Mouse (Mus musculus) lung, postnatal 36 days (tissue): ENCODE measurements around the gene Med24.
"Not testable (repeated sequence)": the region's sequence is repeated elsewhere in the genome, so short reads cannot be mapped to it uniquely, and the experiment has no call there.

Source experiments
- DNase-seq: peaks from one replicate; pipeline ENCODE4 v3.0.0; 2022; ENCODE audit warnings: mixed read lengths

Gene Med24

DNA sequence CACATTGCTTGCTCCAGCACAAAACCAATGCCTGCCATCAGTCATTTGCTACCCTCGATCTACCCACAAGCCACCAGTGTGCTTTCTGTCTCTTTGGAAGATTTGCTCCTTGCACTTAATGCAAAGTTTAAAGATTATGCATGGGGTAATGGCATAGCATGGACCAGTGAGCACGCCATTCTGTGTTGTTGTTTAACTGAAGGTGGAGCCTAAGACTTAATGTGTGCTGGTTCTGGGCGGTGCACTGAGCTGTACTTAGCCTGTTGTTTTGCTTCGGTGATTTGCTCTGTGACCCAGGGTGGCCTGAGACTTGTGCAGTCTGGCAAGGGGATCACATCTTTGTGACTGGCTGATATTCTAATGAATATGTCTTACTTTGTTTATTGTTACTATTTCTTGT, 42.3 kb downstream of the Med24 start:
- DNase-seq: no peak

DNA sequence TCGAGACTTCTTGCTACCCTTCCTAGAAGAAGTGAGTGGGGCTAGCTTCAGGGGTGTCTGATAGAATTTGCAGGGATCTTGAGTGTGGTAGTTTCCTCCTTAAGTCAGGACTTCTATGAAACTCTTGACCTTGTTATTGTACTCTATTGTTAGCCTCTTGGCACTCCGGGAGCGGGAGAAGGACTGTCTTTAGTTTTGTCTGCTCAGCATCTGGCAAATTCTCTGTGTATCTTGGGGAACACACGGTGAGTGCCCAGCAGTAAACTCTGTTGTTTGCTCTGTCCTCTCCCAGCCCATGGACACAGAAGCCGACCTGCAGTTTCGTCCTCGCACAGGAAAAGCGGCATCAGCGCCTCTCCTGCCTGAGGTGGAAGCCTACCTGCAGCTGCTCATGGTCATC, 43.6 kb downstream of the Med24 start:
- DNase-seq: no peak

DNA sequence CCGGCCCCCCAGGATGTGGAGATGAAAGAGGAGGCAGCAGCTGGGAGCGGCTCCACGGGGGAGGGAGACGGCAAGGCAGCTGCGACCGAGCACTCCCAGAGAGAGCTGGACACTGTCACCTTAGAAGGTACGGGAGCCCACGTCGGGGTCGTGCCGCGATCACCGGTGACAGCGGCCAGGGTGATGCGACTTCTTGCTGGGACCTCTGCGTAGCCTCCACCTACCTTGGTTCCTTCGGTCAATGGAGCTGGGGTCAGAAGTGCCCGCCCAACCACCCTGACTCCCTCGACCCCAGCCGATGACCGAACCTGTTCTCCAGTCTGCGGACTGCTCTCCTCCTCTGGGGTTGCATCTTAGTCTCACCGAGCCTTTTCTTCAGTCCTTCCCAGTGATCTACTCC, 46.4 kb downstream of the Med24 start:
- no peak for DNase-seq

DNA sequence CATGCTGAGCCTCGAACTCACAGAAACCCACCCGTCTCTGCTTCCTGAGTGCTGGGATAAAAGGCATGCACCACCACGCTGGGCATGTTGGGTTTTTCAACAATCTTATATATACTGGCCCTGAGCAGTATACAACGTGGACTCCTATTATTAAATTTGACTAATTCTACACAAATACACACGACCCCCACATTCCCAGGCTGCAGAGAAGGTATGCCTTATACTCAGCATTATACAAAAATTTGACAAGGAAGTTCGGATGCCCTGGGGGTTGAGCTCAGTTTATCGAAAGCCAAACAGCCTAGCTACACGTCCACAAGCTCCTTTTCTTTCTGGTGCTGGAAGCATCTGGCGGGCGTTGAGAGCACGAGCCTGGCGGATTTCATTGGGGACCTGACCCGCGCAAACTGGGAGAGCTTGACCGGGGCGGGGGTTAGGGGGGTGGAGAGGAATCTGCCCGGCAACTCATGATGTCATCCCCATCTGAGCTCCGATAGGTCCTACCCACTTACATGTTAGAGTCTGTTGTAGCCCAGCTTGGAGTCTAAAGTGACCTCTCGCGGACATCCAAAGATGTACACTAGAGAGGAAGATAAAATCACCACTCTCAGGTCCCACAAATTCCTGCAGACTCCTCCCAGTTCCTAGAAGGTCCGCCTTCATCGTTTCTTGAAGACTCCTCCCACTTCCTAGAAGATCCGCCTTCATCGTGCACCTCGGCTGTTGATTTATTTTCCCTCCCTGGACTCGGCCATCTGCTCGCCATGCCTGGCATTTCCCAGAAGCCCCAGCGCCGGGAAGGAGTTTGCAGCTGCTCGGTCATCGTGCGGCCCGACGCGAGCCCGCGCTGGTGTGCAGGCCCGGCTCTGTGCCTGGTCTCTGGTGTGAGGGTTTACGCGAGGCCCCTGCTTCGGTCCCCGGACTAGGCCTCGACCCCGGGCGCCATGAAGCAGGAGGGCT, 47.2 kb downstream of the Med24 start, which contains the start of gene Psmd3:
Gene Psmd3, plus strand, starts transcription at position 769 of the 960 bp plus-strand sequence.
- DNase-seq: peak; percentile 97

DNA sequence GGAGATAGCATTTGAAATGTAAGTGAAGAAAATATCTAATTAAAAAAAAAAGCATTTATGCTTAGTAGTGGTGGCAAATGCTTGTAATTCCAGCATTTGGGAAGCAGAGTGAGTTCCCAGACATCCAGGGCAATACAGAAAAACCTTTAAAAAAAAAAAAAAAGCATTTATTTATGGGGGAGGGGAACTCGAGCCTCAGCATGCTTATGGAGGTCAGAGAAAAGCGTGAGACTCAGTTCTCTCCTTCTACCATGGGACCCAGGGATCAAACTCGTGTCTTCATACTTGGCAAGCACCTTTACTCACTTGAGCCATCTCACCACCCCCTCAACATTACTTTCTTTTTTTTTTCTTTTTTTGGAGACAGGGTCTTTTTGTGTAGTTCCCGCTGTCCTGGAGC, 48.0 kb downstream of the Med24 start:
- no peak for DNase-seq

DNA sequence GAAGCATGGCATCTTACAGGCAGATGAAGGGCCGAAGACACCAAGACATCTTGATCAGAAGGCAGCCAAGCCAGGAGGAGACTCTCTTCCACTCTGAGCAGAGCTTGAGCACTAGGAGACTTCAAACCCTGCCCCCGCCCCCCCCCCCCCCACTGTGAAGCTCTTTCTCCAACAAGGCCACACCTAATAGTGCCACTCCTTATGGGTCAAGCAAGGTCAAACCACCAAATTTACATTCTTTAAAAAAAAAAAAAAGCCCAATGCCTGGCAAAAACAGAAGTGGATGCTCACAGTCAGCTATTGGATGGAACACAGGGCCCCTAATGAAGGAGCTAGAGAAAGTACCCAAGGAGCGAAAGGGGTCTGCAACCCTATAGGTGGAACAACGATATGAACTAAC, 48.6 kb downstream of the Med24 start:
- not testable (repeated sequence) for DNase-seq

DNA sequence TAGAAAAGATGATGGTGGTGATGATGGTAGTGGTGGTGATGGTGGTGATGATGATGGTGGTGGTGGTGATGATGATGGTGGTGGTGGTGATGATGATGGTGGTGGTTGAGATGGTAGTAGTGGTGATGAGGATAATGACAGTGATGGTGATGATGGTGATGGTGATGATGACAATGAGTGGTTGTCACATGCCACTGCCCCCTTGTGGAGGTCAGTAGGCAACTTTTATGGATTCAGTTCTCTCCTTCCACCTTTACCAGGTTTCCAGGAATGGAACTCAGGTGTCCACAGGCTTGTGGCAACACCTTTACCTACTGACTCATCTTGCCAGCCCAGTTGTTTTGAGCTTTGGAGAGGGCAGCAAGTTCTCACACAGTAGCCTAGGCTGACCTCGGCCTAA, 49.2 kb downstream of the Med24 start:
- no peak for DNase-seq

DNA sequence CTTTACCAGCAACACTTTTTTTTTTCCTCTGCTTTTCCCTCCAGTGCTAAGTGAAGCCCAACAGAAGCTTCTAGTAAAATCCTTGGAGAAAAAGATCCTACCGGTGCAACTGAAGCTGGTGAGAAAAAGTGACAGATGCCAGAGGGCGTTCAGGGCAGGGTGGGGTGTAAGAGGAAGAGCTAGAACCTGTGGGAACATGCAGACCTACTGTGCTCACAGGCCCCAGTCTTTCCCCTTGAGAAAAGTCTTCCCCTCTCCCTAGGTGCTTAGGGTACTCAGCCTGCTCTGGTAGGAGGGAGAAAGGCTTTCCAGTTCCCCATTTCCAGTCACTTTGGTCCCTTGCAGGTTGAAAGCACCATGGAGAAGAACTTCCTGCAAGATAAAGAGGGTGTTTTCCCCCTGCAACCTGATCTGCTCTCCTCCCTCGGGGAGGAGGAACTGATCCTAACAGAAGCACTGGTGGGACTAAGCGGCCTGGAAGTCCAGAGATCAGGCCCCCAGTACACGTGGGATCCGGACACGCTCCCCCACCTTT, 53.3 kb downstream of the Med24 start:
- DNase-seq: no peak

DNA sequence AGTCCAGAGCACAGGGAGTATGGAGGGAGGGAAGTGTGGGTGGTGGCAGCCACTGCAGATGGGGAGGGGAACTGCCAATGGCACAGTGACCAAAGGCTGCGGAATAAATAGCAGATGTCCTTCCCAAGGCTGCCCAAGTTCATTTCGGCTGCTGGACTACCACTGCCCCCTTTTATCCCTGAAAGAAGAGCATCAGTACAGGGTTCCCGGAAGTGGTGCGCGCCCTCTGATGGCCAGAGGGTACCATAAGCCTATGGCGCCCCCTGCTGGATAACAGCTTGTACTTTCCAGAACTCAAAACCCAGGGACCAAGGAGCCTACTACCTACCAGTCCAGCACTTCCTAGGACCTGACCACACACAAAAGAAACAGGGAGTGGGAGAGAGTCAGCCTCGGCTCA, 56.1 kb downstream of the Med24 start:
- peak; percentile 72 for DNase-seq

DNA sequence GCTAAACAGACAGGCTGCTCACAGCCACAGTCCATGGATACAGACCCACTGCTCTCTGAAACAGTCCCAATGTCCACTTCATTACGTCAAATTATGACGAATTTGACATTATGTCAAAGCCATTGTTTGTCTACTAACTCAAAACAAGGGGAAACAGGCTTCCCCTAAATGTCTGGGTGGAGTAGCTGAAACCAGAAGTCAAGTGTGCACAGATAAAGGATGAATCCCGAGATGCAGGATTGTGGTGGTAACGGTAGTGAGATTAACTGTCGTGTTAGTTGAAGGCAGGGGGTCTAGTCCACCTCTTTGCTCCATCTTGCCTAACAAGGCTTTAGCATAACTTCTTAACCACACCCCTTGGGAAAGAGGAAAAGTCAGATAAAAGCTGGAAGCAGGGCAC, 56.8 kb downstream of the Med24 start:
- DNase-seq: no peak

DNA sequence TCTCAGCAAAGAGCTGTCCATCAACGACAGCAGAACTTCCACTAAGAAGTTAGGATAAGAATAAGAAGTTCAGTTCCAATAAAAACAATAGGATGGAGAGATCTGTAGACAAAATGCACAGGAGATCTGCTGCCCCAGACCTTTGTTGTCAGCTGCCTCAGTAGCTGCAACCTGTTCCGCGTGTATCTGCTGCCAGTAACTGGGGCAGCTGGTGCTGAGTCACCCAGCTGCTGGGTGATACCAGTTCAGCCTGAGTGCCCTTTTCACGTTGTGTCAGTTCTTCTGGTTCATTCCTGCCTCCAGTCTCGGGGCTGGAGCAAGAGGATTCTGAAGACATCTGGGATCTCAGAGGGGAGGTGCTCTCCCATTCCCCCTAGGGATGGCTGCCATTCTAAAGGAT, 57.4 kb downstream of the Med24 start:
- no peak for DNase-seq

DNA sequence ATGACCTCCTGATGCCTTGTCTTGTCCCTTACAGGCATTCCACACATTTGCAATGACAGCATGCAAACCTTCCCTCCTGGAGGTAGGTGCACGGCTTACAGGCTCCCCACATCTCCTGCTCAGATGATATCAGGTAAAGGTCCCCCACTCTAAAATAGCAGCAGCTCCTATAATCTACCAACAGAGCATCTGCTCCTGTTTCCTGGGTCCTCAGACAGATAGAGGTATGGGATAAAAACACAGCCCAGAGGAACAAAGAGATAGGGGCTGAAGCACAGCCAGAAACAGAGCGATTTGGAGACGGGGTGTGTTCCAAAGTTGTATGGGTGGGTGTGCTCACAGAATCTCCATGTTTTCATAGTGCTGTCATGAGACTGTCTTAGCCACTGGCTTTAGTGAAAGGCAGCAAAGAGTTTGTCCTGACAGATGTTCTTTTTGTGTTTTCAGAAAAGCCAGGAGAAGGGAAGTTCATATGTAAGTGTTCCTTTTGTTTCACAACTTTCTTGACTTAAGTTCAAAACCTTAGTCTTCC, 57.9 kb downstream of the Med24 start:
- DNase-seq: no peak

DNA sequence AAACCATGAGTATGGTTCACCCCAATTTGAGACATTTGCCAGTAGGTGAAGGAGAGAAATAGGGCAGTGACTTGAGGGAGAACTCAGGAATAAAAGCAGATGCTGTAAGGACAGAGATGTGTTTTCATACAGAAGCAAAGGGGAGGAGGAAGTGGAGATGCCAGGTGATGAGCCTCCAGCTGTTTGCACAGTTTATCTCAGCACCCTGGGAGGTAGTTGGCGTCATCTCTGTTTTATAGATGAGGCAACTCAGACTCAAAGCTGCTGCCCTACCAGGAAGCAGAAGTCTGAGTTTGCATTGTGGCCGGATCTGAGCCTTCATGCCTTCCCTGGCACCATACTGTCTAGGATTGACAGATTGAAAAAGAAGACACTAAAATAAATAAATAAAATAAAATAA, 60.3 kb downstream of the Med24 start:
- no peak for DNase-seq

DNA sequence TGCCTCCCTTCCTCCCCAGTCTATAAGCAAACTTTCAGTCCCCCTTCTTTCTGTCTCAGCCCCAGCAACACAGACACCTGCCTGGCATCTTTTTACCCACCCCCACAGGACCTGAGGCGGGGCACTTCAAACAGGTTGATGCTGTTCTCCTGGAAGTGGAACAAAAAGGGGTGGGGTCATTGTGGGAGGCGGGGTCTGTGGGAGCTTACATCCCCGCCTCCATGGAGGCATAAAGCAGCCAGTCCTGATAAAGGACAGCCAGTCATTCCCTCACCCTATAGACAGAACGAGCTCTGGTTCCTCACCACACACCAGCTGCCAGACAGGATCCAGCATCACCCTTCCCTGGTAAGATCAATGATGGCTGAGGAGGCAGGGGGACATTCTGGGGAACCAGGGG, 65.1 kb downstream of the Med24 start, which contains the start of gene Gsdma:
Gene Gsdma, plus strand, starts transcription at position 261 of the 400 bp plus-strand sequence.
- no peak for DNase-seq

DNA sequence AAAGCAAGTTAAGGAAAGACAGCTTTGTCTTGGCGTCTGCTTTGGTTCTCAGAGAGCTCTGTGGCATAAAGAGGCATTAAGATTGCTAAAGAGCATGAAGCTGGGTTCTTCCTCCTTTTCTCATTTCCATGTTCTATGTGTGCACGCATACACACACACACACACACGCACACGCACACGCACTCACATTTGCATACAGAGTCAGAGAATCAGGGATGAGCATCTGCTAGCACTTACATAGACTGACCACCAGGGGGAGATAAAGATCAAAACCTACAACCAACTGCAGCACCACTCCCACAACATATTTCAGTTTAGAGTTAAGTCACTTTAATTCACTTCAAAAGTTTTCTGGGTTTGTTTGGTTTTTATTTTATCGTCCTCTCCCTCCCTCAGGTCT, 68.7 kb downstream of the Med24 start:
- peak; percentile 67 for DNase-seq

DNA sequence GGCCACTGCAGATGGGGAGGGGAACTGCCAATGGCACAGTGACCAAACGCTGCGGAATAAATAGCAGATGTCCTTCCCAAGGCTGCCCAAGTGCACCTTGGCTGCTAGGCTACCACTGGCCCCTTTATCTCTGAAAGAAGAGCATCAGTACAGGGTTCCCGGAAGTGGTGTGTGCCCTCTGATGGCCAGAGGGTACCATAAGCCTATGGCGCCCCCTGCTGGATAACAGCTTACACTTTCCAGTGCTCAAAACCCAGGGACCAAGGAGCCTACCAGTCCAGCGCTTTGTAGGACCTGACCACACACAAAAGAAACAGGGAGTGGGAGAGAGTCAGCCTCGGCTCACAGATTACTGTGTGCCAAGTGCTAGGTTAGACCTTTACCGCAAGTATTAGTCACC, 74.2 kb downstream of the Med24 start:
- DNase-seq: peak; percentile 72
